Mouse (Mus musculus) ES-Bruce4 (cell line): ENCODE data around the gene Sult2b1. TPM values are rescaled to one million over a fixed set of nuclear protein-coding genes. Genes with fewer than 3 reads are reported as not detected.
A peak's percentile ranks its signal among the peaks of the same experiment; 100 is the strongest.

Experiments
- H3K27ac ChIP-seq: 2 replicates; pipeline ENCODE4 v1.5.1; 2012; ENCODE audit warnings: low read length, inconsistent platforms; ENCODE audit not compliant: insufficient read depth
- H3K27me3 ChIP-seq: 2 replicates; pipeline ENCODE4 v1.6.1; 2012; ENCODE audit warnings: mild to moderate bottlenecking, low read length, inconsistent platforms; ENCODE audit not compliant: control insufficient read depth, poor library complexity, insufficient read depth, severe bottlenecking
- H3K36me3 ChIP-seq: 2 replicates; pipeline ENCODE4 v1.6.1; 2012; ENCODE audit warnings: inconsistent platforms, mild to moderate bottlenecking, low read length, moderate library complexity; ENCODE audit not compliant: control insufficient read depth, poor library complexity, insufficient read depth, severe bottlenecking
- H3K4me1 ChIP-seq: one replicate; pipeline ENCODE4 v1.8.1; 2011; ENCODE audit warnings: low read length; ENCODE audit not compliant: control insufficient read depth, insufficient read depth
- H3K4me3 ChIP-seq: 2 replicates; pipeline ENCODE4 v1.5.1; 2011; ENCODE audit warnings: low read depth, mild to moderate bottlenecking, low read length
- H3K9ac ChIP-seq: 2 replicates; pipeline ENCODE4 v1.6.1; 2012; ENCODE audit warnings: low read depth, mild to moderate bottlenecking, inconsistent platforms; ENCODE audit not compliant: poor library complexity, severe bottlenecking
- H3K9me3 ChIP-seq: replicated peaks from 2 replicates; pipeline ENCODE4 v1.6.1; 2012; ENCODE audit warnings: mild to moderate bottlenecking, low read length, inconsistent platforms; ENCODE audit not compliant: control insufficient read depth, poor library complexity, insufficient read depth, severe bottlenecking
- CTCF ChIP-seq: IDR thresholded peaks from one replicate; pipeline ENCODE4 v1.8.1; 2011; ENCODE audit warnings: low read depth, low read length
- EP300 ChIP-seq: IDR thresholded peaks from 2 replicates; pipeline ENCODE4 v1.6.1; 2011; ENCODE audit warnings: low read depth, low read length; ENCODE audit not compliant: insufficient read depth
- POLR2A ChIP-seq: IDR thresholded peaks from one replicate; pipeline ENCODE4 v1.8.1; 2011; ENCODE audit warnings: low read length; ENCODE audit not compliant: insufficient read depth
- polyA plus RNA-seq: library from polyadenylated mRNA; stranded (reverse); fragments of >200 nt; gene quantifications from 2 replicates; pipeline ENCODE4 v1.2.4, GENCODE M21; 2011; ENCODE audit warnings: low read depth; ENCODE audit not compliant: missing spikeins, insufficient read depth, insufficient read length

Gene Sult2b1
- polyA plus RNA-seq, 1 experiment = 6.4 TPM

DNA sequence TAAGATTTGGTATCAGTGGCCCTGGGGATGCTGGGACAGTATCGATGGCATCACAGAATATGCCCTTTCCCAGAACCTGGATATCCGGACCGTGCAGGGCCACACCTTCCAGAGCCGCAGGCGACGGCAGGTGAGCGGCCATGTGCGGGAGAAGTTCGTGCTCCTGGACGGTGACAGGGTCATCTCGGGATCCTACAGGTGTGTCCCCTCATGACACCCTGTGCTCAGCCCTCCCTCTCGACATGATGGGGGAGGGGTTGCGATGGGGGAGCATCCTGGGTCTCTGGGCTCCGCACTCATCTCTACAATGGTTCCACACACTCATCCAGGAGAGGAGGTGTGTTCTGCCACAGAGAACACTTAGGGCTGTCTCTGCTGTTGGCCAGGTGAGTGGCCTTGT is 60.7 kb downstream of the Sult2b1 start:
- no peaks in the 10 kb centered on the region for H3K27me3 ChIP-seq
- peaks cover 29% of the 10 kb centered on the region for H3K36me3 ChIP-seq
- H3K27ac ChIP-seq = no peak overlapping the region
- no peak for TF ChIP-seq POLR2A
- H3K9me3 ChIP-seq = no peaks in the 10 kb centered on the region
- H3K4me3 ChIP-seq = no peak overlapping the region
- H3K4me1 ChIP-seq = no peaks in the 10 kb centered on the region
- H3K9ac ChIP-seq = no peak overlapping the region

DNA sequence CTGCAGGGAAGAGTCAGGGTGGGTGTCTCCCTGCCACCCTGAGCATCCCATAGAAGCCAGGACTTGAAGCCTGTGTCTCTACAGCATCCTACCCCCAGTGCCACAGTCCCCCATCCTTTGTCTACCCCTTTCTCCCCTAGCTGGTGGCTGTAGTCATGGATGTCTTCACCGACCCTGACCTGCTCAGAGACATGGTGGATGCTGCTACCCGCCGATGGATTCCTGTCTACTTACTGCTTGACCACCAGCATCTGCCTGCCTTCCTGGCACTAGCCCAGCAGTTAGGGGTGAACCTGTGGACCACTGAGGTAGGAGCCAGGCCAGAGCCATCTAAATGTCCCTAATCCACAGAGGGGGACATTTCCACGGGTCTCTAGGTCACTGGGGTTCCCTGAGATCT is 61.2 kb downstream of the Sult2b1 start:
- H3K27me3 ChIP-seq = no peaks in the 10 kb centered on the region
- peaks cover 32% of the 10 kb centered on the region for H3K36me3 ChIP-seq
- H3K4me1 ChIP-seq = no peaks in the 10 kb centered on the region
- no peaks in the 10 kb centered on the region for H3K9me3 ChIP-seq
- H3K4me3 ChIP-seq = no peak overlapping the region
- no peak overlapping the region for H3K27ac ChIP-seq
- TF ChIP-seq EP300 (no peak), CTCF (no peak), POLR2A (no peak)
- no peak overlapping the region for H3K9ac ChIP-seq

DNA sequence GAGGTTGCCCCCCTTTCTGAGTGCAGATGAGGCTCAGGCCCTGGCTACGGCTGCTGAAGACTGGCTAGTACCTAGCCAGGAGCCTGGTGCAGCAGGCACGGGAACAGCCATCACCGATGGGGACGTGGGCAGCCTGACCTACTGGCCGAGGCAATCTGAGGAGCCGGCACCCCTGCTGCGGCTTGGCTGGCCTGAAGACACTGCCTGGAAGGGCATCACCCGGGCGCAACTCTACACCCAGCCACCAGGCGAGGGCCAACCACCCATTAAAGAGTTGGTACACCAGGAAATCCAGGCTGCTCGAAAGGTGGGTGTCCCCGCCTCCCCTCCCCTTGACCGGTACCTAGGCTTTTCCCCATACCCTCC is 62.1 kb downstream of the Sult2b1 start:
- Histone ChIP-seq H3K27me3 (no peaks in the 10 kb centered on the region), H3K9me3 (no peaks in the 10 kb centered on the region), H3K36me3 (peaks cover 32% of the 10 kb centered on the region), H3K27ac (no peak overlapping the region), H3K9ac (no peak overlapping the region), H3K4me1 (no peaks in the 10 kb centered on the region), H3K4me3 (no peak overlapping the region)
- TF ChIP-seq CTCF (no peak), EP300 (no peak), POLR2A (no peak)

DNA sequence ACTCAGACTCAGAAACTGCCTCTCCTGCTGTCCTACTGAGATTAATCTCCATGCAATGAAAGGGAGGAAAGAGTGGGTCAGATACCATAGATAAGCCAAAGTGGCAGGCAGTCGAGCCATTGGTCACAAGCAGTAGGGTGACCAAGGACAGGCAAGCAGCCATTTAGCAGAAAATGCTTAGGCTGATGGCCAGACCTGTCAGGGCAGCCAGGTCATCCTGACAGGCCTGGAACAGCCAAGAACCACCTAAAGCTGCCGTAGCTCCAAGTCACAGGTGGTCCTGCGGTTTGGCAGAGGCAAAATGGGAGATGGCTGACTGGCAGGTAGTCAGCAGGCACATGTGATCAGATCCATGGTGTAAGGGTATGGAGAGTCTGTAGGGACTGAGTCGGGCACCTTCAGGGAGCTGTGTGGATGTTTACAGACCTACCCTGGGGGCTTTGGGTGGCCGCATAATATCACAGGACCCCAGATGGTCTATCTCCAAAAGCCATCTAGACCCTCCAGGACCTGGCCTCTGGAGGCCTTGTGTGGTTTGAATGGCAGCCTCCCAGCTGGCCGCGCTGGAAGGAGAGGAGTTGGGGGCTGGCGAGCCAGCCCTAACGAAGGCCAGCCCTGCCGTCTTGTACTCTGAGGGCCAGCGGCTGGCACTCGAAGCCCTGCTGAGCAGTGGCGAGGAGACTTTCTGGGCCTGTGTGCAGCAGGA is 62.7 kb downstream of the Sult2b1 start:
- no peaks in the 10 kb centered on the region for H3K9me3 ChIP-seq
- no peak overlapping the region for H3K27ac ChIP-seq
- H3K27me3 ChIP-seq = no peaks in the 10 kb centered on the region
- H3K36me3 ChIP-seq = peaks cover 32% of the 10 kb centered on the region
- no peaks in the 10 kb centered on the region for H3K4me1 ChIP-seq
- TF ChIP-seq POLR2A = no peak
- TF ChIP-seq CTCF = no peak
- no peak for TF ChIP-seq EP300
- H3K9ac ChIP-seq = no peak overlapping the region
- no peak overlapping the region for H3K4me3 ChIP-seq

DNA sequence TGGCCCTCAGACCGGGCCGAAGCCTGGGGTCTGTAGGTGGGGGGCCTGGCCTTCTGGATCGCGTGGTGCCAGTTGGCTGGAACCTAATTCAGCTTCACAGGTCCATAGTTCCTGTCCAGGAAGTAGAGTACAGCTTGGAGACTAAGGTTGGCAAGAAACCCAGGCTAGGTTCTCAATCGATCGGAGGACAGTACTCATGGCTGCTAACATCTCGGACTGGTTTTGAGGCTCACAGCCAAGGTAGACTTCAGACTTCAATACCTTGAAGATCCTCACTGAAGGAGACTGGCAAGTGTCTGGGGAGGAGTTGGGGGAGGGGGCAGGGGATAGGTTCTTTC is 63.3 kb downstream of the Sult2b1 start:
- Histone ChIP-seq H3K36me3 (peaks cover 32% of the 10 kb centered on the region), H3K4me1 (no peaks in the 10 kb centered on the region), H3K27ac (peak overlapping the region; percentile 29; the same call in 1 of the 2 replicates), H3K9ac (0 out of 2 replicates have a peak overlapping the region, but pooled peaks have one; percentile 6), H3K27me3 (no peaks in the 10 kb centered on the region), H3K9me3 (no peaks in the 10 kb centered on the region), H3K4me3 (no peak overlapping the region)
- TF ChIP-seq POLR2A = no peak
- TF ChIP-seq EP300 = no peak
- no peak for TF ChIP-seq CTCF

DNA sequence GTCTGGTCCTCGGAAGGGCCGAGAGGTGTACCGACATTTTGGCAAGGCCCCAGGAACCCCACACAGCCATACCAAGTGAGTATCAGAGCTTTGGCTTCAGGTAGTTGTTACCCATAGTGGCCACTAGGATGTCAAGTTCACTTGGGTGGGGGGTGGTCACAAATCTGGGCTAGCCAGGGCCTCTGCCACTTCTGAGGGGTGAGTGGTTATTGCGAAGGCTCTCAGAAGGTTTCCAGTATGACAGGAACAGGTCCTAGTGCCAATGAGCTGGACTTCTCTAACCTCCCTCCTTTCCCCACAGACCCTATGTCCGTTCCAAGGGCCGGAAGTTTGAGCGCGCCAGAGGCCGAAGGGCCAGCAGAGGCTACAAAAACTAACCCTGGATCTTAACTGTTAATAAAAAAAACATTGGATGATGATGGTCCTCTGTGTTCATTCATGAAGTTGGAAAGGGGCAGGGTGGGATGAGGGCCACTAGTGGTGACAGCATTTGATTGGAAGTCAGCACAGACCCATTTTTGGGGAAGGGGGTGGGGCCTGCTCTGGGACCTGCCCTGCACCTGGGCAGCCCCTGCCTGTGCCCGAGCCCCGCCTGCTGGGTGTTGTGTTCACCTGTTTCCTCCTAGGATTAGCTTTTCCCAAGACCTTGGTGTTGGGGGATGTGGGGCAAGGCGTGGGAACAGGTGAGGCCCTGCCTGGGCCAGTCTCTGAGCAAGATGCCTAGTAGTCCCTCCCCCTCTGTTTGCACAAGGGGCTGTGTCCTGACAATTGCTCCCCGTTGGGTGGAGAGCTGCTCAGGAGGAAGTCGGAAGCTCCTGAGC is 63.8 kb downstream of the Sult2b1 start, which contains the start of gene Fam83e:
TSS of gene Fam83e (plus strand) at position 800 of the 821 bp plus-strand sequence.
- no peaks in the 10 kb centered on the region for H3K27me3 ChIP-seq
- no peaks in the 10 kb centered on the region for H3K9me3 ChIP-seq
- H3K27ac ChIP-seq = peak within 1 kb of the TSS; percentile 29; the same call in 1 of the 2 replicates
- peaks cover 32% of the 10 kb centered on the region for H3K36me3 ChIP-seq
- H3K4me1 ChIP-seq = no peaks in the 10 kb centered on the region
- H3K9ac ChIP-seq = peak within 1 kb of the TSS; percentile 90
- peak within 1 kb of the TSS; percentile 93 for H3K4me3 ChIP-seq
- TF ChIP-seq EP300 (0 out of 2 replicates have a peak, but pooled peaks have one; percentile 38), CTCF (peak; percentile 6), POLR2A (no peak)
